Mouse (Mus musculus): ENCODE measurements around the gene Srsf6.
"Not testable (repeated sequence)": the region's sequence is repeated elsewhere in the genome, so short reads cannot be mapped to it uniquely, and the experiment has no call there.

Srsf6 gene

DNA sequence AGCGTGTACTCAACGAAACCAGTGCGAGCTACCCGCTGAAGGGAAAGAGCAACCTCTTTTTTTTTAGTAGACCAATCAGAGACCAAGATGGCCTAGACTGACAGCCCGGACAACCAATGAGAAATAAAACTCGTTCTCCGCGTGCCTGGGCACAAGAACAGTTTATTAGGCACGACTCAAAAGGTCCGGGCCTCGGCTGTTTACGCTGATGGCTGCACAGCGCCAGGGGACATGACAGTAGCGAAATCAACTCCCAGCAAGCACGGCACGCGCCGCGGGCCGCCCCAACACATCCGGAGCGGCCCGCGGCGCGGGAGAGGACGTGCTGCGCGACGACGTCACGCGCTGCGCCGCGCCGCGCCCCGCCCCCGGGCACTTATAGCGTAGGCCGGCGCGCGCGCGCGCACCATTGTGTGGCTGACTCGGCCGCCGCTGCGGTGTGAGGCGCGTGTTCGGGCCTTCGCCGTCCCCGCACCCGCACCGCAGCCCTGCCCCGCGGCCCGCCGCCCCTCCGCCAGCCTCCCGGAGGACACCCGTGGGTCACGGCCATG lies at the start of gene Srsf6:
TSS of gene Srsf6 (plus strand) at position 406 of the 551 bp plus-strand sequence.
- peak; percentile 91 for DNase-seq

DNA sequence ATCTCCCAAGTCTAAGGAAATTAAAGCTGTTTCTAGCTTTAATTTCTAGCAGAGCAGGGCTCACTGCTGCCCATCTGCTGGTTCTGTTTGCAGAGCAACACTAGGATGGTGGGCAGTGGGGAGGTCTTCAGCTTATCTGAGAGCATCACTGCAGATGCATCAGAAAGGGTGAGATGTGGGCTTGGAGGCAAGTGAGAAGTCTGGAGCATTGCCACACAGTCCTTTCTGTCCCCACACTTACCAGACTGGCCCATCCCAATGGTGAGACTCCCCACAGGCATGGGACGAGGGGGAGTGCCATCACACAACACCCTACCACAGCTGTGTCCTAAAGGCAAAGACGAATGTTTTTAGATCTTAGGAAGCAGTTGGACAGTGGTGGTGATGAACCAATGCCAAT lies 47.2 kb upstream of the Srsf6 start:
- DNase-seq: no peak

DNA sequence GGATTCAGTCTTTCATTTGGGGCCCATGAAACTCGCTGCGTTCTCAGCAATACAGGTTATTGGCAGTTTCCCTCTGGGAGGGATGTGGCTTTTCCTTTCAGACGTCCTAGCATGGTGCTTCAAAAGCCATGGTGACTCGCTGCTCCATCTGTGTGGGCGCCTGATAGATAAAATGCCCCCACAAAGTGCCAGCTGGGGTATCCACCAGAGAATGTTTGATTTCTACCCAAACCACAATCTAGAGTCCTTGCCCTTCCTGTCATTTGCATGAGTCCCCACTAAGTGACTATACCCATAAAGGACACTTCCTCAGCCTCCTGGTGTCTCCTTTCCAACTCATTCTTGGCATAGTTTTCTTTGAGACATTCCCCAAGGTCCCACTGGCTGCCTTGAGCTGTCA lies 44.2 kb upstream of the Srsf6 start:
- DNase-seq: no peak

DNA sequence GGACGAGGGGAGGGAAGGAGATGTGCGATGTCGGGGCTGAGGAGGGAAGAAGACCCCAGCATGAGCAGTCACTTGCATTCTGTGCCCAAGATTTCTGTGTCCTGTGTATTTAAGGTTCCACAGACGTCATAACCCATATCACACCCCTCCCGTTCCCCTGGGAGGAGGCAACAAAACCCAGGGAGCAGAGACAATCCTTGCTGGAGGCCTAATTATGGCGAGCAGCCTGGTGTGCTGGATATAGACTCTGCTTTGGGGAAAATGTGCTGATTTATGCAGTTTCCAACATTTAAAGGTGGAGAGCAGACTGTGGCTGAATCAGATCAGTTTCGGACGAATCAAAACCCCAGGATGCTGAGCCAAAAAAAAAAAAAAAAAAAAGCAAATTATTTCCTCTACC lies 42.7 kb upstream of the Srsf6 start:
- no peak for DNase-seq

DNA sequence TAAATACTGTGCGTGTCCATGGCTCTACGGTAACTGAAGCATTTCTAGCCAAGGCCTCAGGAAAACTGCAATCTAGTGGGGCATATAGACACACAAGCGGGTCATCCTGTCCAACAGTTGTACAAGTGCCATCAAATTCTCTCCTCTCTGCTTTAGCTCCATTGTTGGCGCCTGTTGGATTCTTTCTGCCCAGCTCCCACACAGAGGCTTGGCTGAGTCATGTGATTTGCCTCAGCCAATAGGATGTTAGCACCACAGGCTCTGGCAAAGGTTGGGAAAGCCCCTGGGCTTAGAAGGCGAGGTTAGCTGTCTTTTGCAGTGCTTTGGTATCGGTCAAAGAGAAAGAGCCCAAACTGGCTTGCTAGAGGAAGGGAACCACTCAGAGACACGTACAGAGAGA lies 42.1 kb upstream of the Srsf6 start:
- DNase-seq: no peak

DNA sequence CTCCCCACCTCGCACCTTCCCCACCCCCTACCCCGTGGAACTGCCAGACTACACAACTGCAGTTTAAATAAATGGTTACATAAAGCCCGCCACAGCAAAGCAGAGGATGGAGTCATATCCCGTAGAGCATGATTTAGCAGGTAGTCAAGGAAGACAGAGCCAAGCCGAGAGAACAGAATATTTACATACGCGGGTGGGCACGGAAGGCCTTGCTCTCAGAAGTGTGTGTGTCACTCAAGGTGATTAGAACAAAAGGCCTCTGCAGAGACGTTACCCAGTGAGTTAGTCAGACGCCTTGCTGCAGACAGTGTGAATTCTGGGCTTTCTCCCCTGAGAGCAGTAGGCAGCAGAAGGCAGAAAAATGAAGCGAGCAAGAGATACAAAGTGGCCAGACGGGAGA lies 41.6 kb upstream of the Srsf6 start:
- no peak for DNase-seq

DNA sequence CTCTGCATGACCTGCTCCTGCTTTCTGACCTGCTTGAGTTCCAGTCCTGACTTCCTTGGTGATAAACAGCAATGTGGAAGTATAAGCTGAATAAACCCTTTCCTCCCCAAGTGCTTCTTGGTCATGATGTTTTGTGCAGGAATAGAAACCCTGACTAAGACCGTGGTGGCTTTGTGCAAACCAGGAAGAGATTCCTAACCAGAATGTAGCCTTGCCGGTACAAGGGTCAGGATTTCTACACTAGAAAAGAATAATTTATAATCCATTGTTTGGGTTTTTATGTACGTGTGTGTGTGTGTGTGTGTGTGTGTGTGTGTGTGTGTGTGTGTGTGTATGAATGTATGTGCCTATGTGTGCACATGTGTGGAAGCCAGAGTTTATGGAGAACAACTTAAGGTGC lies 38.3 kb upstream of the Srsf6 start:
- not testable (repeated sequence) for DNase-seq

DNA sequence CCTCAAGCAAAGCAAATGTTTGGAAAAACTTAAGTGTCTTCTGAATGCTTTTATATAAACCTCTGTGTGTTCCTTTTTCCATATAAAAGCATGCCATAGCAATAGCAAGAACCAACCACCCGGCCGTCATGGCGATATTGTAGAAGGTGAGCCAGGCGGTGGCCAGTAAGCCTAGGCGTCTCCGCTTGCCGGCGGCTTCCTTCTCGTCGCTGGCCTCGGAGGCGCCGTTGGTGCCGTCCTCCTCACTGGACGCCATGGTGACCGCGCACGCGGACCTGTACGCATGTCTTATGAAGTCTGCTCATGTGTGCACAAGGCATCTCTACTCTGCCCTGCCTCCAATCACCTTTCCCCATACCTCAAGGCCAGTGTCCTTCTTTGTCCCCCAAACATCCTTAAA lies 32.1 kb upstream of the Srsf6 start:
- DNase-seq: not testable (repeated sequence)

DNA sequence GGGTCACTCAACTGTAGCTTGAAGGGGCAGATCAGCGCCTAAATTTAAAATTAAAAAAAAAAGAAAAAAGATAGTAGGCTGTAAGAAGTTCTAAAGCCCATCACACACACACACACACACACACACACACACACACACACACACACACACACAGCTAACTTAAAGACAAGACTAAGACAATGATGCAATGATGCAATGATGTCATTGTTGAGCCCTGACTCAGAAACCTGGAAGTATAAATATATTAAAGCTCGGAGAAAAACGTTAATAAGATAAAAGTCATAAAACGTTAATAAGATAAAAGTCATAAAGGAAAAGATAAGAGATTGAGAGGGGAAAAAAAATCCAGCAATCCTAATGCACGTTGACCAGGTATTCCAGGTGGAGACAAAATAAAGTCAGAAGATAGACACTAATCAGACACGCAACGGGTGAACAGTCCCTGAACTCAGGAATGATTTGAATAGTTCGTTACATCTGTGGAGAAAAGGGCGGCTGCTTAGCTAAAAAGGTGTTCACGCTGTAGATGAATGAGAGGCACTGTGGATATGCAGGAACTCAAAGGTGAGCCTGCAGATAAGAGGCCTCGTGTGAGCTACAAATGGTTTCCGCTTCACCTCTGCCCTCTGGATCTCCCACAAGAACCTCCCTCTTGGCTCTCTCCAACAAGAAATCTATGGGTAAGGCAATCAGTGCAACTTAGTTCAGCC lies 31.3 kb upstream of the Srsf6 start:
- no peak for DNase-seq

DNA sequence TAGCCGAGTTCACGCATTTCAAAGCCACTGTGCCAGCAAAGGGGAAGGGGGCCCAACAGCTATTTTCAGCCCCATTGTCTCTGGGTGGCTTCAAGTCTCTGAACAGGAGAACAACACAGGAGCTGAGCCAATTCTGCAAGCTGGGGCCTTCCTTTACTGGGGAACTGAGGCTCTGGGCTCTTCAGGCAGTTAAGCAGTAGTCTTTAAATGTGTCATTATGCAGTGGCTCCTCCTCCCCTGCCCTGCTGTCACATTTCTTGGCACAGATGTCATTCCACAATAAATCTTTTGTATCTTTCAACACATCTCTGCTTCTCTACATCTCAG lies 30.8 kb upstream of the Srsf6 start:
- DNase-seq: no peak

DNA sequence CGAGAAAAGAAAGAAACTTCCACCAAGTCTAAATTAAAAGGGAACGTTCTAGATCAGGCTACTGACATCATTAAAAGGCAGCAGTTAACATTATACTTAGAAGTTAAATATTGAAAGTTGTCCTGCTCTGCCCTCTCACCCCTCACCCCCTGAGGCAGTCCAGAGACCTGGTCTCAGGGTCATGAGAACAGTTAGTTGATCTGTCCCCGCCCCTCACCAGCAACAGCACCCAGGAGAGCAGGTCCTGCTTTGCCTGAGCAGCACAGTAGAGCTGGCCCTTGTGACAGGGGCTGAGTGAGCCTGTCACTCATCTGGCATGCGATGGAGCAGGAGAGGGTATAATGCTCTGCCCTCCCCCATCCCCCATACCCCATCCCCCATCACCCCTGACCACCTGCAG lies 25.4 kb upstream of the Srsf6 start:
- DNase-seq: no peak

DNA sequence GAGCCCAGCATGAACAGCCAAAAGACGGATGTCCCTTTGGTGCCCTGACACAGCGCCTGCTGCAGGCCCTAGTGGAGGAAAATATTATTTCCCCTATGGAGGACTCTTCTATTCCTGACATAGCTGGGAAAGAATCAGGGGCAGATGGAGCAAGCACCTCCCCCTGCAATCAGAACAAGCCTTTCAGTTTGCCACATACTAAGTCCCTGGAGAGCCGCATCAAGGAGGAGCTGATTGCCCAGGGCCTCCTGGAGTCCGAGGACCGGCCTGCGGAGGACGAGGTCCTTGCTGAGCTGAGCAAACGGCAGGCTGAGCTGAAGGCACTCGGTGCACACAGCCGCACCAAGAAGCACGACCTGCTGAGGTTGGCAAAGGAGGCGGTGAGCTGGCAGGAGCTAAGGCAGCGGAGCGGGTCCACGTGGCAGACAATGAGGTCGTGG lies 23.3 kb upstream of the Srsf6 start:
- peak; percentile 76 for DNase-seq

DNA sequence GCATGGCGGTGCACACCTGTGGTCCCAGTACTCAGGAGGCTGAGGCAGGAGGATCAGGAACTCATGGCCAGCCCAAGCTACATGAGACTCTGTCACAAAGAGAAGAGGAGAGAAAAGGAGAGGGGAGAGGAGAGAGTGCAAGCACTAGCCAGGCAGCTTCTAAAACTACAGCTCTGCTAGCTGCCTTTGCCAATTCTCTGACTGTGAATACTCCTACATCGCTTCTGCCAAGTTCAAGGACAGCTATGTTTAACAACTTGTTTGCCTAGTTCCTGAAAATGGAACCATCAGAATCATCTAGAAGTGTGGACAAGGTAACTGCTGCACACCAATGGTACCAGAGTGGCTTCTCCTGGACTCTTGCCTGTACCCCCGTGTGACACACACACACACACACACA lies 17.3 kb upstream of the Srsf6 start:
- DNase-seq: no peak

DNA sequence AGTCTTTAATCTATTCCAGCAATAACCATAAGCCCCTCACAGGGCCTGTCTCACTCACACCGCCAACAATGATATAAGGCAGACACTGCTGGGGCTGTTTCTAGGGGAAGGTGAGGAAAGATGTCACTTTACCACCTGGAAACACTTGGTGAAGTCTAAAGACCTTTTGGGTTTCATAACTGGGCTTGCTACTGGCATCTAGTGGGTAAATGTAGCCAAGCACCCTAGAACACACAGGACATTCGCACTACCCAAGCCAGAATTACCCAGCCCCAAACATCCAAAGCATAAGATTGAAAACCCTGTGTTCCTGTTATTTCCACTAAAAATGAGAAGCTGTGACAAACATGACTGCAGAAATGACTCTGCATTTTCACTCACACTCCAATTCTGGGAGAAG lies 16.8 kb upstream of the Srsf6 start:
- DNase-seq: no peak

DNA sequence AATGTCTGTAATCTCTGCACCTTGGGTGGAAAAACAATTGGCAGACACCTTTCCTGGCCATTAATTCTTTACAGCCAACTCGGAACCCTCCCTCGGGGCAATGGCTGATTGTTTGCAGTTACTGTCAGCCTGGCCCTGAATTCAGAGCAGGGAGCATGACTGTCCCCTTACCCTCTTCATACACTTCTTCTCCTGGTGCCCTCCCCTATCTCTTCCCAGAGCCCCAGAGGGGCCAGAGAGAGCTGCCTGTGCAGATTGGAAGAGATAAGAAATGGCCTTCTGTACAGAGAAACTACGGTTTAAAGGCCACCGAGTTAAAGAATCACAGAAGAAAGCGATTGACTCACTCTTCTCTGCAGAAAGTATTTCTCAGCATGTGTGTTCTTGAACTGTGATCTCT lies 11.4 kb upstream of the Srsf6 start:
- no peak for DNase-seq

DNA sequence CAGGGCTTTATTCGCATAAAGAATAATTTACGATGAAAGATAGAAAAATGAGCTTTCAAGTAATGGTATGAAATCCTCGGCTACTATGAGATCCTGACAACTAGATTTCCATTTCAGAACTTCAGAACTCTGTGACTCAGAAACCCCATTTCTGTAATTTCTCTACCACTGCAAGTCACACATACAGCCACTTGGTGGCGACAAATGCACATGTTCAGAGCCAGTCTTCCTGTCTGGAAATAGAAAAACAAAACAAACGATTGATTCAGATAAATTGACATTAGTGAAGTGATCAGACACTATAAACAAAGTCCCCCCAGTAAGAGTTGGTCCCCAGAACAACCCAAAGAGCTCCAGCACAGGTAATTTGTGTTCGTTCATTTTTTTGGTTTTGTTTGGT lies 9.1 kb upstream of the Srsf6 start:
- no peak for DNase-seq

DNA sequence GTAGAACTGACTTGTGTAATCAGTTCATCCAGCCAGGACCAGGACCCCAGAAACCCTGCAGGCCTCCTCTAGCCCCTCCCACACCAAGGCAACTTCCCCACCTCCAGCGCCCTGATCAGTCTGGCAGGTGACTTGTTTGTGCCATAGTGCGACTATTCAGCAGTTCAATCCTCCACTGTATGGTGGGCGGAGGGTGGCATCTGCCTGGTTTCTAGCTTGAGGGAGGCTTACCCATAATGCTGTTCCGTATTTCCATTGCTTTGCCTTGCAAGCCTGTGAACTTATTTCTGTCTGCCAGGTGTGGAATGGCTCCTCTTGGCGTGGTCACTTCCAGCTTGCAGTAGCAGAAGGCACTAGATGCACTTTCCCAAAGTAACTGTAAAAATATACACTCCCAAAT lies 8.5 kb upstream of the Srsf6 start:
- DNase-seq: no peak

DNA sequence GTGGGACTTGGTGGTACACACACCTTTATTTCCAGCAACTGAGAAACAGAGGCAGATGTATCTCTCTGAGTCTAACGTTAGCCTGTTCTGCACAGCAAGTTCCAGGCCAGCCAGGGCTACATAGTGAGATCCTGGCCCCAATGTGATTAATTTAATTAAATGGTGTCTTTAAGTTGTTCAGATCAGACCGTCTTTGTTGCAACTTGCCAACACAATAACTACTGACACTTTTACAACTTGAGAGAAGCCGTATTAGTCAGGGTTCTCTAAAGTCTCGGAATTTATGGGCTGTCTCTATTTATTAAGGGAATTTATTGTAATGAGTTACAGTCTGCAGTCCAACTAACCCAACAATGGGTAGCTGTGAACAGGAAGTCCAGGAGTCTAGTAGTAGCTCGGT lies 7.2 kb upstream of the Srsf6 start:
- no peak for DNase-seq

DNA sequence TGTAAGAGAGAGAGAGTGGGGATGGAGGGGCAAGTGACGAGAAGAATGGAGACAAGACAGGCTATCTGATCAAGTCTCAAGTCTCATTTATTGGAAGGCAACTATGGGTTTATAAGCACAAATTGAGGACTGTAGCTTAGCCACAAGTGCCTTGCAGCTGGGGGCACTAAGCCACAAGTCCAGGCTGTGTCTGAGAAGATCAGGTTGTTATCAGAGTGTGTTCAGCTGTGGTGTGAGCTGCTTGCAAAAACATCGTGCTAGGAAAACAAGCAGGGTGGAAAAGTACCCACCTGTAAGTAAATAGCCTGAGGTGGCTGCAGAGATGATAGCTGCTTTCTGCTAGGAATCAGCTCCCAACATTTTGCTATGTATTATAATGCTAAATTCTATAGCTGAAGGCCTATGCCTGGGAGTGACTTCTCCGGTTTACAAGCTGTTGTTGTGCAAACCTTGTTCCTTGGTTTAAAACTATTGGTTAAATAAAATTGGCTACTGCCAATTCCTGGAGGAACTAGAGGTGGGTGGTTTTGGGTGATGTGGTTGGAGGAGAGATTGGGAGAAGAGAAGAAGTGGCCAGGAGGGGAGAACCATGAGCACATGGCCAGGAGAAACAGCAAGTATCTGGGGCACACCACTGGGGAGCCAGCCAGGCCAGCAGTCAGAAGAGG lies 3.3 kb upstream of the Srsf6 start:
- no peak for DNase-seq

DNA sequence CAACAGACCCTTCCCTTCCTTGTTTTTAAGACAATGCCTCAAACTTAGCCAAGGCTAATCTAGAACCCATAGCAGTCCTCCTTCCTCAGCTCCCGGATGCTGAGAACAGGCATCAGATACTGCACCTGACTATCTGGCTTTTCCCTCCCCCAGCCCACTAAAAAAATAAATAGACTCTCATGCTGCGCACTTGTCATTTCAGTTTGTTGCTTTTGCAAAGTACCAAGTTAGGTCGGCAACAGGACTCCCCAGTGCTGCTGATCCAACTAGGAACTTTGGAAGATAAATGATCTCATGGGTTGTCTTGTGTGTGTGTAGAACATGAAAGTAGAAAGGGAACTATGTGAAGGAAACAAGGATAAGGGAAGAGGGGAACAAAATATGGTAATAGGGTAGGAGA lies 1.6 kb upstream of the Srsf6 start:
- DNase-seq: no peak

DNA sequence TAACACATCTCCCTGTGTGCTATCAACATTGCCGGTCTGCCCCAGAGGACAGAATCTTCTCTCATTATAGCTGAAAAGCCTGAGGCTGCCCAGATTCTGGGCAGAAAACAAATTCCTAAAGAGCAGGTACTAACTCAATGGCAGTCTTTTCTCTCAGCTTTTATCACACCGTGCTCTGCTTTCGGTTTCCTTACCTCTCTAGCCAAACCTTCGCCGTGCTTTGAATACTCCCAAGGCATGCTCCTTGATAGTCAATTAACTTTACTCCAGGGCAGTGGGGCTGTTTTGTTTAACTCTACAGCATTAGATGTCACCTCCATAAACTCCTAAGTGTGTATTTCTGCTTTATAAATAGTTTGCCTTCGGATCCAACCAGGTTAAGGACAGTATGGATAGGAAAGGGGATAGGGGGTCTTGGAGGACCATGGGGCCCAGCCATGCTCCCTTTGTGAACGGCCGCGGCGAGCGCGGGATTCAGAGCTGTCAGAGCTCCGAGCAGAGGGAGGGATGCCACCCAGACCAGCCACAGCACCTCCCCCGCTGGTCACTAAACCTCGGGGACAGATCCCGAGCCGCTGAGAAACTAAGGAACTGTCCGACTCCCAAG lies 709 bp upstream of the Srsf6 start:
- DNase-seq: peak; percentile 19

DNA sequence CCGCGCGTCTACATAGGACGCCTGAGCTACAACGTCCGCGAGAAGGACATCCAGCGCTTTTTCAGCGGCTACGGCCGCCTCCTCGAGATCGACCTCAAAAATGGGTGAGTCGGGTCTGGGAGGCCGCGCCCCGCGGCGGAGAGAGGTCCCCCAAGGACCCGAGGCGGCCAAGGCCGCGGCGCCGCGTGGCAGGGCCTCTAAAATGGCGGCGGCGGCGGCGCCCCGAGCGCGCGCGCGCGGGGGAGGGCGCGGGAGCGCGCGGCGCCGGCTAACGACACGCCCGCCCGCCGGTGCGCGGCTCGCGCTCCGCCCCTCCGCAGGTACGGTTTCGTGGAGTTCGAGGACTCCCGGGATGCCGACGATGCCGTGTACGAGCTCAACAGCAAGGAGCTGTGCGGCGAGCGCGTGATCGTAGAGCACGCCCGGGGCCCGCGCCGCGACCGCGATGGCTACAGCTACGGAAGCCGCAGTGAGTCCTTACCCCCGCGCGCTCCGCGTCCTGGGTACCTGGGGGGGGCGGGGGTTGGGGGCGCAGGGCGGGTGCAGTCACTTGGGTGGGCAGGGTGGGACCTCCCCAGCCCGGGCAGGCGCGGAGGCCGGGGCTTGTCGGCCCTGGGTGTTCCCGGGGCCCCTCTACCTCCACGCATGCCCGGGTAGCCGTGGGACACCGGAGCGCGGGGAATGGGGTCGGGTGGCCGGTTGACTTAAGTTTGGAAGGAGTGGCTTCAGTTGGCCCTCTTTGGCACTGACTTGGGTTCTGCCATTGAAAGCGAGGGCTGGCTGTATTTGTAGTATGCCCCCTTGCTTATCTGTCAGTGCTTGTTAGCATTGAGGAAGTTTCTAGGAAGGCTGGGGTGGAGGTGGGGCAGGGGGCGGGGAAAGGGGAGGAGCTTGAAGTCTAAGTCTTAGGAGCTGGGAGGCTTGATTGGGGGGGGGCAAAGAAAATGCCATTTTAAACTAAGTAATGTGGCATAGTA lies 634 bp downstream of the Srsf6 start:
- DNase-seq: peak; percentile 83

DNA sequence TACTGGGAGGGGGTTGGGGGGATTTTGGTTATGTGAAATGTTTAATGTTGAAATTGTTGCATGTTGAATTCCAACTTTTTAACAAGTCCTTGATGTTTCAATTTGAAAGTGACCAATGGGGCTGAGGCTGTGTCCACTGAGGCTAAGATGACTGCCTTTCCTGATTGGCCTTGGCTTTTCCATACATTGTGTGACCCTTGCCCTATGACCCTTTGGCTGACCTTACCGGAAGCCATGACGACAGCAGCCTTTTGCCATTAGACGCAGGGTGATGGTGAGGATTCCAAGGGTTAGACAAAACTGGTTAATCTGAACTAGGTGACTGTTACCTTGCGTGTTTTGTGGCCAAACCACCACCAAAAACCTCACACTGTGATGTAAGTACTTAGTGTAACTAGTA lies 1.4 kb downstream of the Srsf6 start:
- peak; percentile 67 for DNase-seq

Data from cerebellum, adult 9-11 months (tissue).